ENCODE assay signal across 22 mouse cellular contexts in the genomic region with DNA sequence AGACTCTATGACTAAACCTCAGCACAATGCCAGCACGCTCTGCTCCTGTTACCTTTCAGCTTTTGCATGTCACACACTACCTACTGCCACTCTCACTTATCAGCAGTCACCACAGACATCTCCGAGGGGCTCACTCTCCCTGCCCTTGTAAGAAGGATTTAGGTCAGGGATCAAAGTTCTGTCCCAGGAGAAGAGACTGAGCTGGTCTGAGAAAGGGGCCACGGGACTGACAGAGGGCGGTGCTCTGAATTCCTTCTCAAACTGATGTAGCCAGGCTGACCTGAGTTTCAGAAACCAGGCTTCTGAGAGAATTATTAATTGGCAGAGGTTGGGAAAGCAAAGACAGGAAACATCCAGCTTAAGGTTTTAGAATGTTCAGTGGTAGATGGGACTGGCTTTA.
"Had no signal": no experiment of that assay in that cellular context is flagged by ENCODE, and none has a peak within 500 bp of the region (broad histone marks: within the 10 kb centered on the region; RNA-seq: fewer than 3 reads in every experiment).

No protein-coding gene starts in this region.

- H3K4me3 ChIP-seq: heart, embryonic 12.5 days; hindbrain, embryonic 13.5 days; hindbrain, embryonic 15.5 days; intestine, embryonic 15.5 days; layer of hippocampus, adult 2 months; left cerebral cortex, adult 2 months; limb, embryonic 10.5 days; limb, embryonic 12.5 days had no signal

- H3K4me1 ChIP-seq: hindbrain, embryonic 13.5 days; hindbrain, embryonic 15.5 days; limb, embryonic 12.5 days had no signal

- DNase-seq: forebrain, postnatal 0 days; gastrocnemius, postnatal 14 days; gastrocnemius, postnatal 36 days; heart, adult 18-20 months; heart, postnatal 10 days; heart, postnatal 36 days; kidney, adult 18-20 months; kidney, adult 8-10 months; kidney, postnatal 10 days; kidney, postnatal 25 days; kidney, postnatal 4 days; liver had no signal

- H3K36me3 ChIP-seq: heart, embryonic 12.5 days; hindbrain, embryonic 13.5 days; hindbrain, embryonic 15.5 days; intestine, embryonic 15.5 days; limb, embryonic 10.5 days; limb, embryonic 12.5 days had no signal

- H3K9me3 ChIP-seq: heart, embryonic 12.5 days; hindbrain, embryonic 13.5 days; hindbrain, embryonic 15.5 days; intestine, embryonic 15.5 days; limb, embryonic 10.5 days; limb, embryonic 12.5 days had no signal

- ATAC-seq: forebrain, postnatal 0 days; hindbrain, postnatal 0 days; intestine, embryonic 15.5 days; intestine, postnatal 0 days had no signal

- H3K27me3 ChIP-seq: heart, embryonic 12.5 days; hindbrain, embryonic 13.5 days; hindbrain, embryonic 15.5 days; intestine, embryonic 15.5 days; limb, embryonic 12.5 days had no signal
